In the genomic region with DNA sequence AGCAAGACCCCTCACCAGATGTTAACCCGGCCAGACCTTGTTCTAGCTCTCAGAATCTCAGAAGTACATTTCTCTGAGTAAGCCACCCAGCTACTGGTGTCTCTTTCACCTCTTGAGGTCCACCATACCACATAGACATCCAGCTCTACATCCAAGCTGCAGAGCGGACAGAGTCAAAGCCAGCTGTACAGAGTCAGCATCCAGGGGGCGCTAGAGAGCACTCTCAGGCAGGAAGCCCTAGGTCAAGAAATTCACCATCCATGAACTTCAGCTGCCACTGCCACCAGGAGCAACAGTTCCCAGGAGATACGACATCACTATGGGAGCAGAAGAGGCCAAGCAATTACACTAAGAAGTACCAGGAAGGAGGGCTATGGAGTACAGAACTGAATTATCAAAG, we compare ENCODE assay signal across 8 mouse cellular contexts.
DNase-seq lines count a peak whose midpoint lies in the region.

No protein-coding gene starts in this region.

- peak; percentile 35 to 51 for DNase-seq in cerebellum, adult 18-20 months
- no peak for DNase-seq in cerebellum, adult 11 months
- DNase-seq in left cerebral cortex, postnatal 4 days = peak; percentile 23
- DNase-seq in left cerebral cortex, adult 11 months (ENCODE audit: low spot score) = no peak
- peak; percentile 26 for DNase-seq in adrenal gland, adult 2 months
- peak; percentile 20 for DNase-seq in gastrocnemius, postnatal 14 days
- DNase-seq in lung, postnatal 14 days = peak; percentile 67
- DNase-seq in urinary bladder, postnatal 25 days (ENCODE audit: low spot score) = peak; percentile 16

- intact Hi-C loops in left cerebral cortex, postnatal 4 days (cut with DNase I) = no loop called here
- intact Hi-C loops in gastrocnemius, postnatal 14 days (cut with DNase I; ENCODE audit: low total_unique reads) = no loop called here

Comparison
In these comparisons a context has a peak if more than half of its experiments do, and no peak if none do; other contexts are left out.
1. DNase-seq: peak in cerebellum, adult 18-20 months (2 of 2), left cerebral cortex, postnatal 4 days (single experiment), adrenal gland, adult 2 months (single experiment), gastrocnemius, postnatal 14 days (single experiment), lung, postnatal 14 days (single experiment) and urinary bladder, postnatal 25 days (single experiment); none in cerebellum, adult 11 months (single experiment) and left cerebral cortex, adult 11 months (single experiment).